Mouse (Mus musculus) heart, embryonic 16.5 days (tissue): ENCODE results near the gene Lrrc74a. TPM values are rescaled to one million over a fixed set of nuclear protein-coding genes. Genes with fewer than 3 reads are reported as not detected.

ENCODE experiments used
- ATAC-seq: fragments of 200-750 bp; cut with Nextera tagmentation; replicated peaks from 2 replicates; pipeline ENCODE4 v1.8.0; 2017; ENCODE audit warnings: moderate number of reproducible peaks; ENCODE audit not compliant: insufficient read depth, low FRiP score; ENCODE audit errors: extremely low read depth
- H3K27ac ChIP-seq: fragments of 300-500 bp; sonication (generic); 2 replicates; pipeline ENCODE4 v1.5.1; 2014; ENCODE audit warnings: mild to moderate bottlenecking, low read length, control low read depth, moderate library complexity
- H3K27me3 ChIP-seq: fragments of 300-500 bp; sonication (generic); 2 replicates; pipeline ENCODE4 v1.6.1; 2014; ENCODE audit warnings: low read length, mixed read lengths; ENCODE audit not compliant: control insufficient read depth, insufficient read depth
- H3K36me3 ChIP-seq: fragments of 300-500 bp; sonication (generic); 2 replicates; pipeline ENCODE4 v1.6.1; 2014; ENCODE audit not compliant: control insufficient read depth, insufficient read depth
- H3K4me1 ChIP-seq: fragments of 300-500 bp; sonication (generic); 2 replicates; pipeline ENCODE4 v1.6.1; 2014; ENCODE audit warnings: low read length, mixed read lengths; ENCODE audit not compliant: control insufficient read depth, insufficient read depth
- H3K4me2 ChIP-seq: fragments of 300-500 bp; sonication (generic); 2 replicates; pipeline ENCODE4 v1.6.1; 2014; ENCODE audit warnings: low read depth, mild to moderate bottlenecking, control low read depth, low read length
- H3K4me3 ChIP-seq: fragments of 300-500 bp; sonication (generic); 2 replicates; pipeline ENCODE4 v1.5.1; 2014; ENCODE audit warnings: mild to moderate bottlenecking, control low read depth, low read length
- H3K9ac ChIP-seq: fragments of 300-500 bp; sonication (generic); 2 replicates; pipeline ENCODE4 v1.6.1; 2014; ENCODE audit warnings: low read length, control low read depth
- H3K9me3 ChIP-seq: fragments of 300-500 bp; sonication (generic); replicated peaks from 2 replicates; pipeline ENCODE4 v1.6.1; 2016; ENCODE audit warnings: low read length; ENCODE audit not compliant: control insufficient read depth
- WGBS: fragments of 180-500 bp; shearing (Covaris S2); extraction: QIAGEN DNeasy Blood & Tissue Kit; methylation state at CpG from one replicate; pipeline ENCODE4 v1.1.7; 2014; 5-methylcytosine and 5-hydroxymethylcytosine counted together
- polyA plus RNA-seq: library from polyadenylated mRNA; unstranded; fragments of >200 nt; fragmentation: Nextera tagmentation; extraction: Ambion mirVana; gene quantifications from 2 replicates; pipeline ENCODE4 v1.2.1, GENCODE M21; 2015

Gene Lrrc74a
- polyA plus RNA-seq, 1 experiment from 2014 or later: not detected

GRCm38 (mm10) chr12:86726120-86726640 lies 8.0 kb upstream of the Lrrc74a start, which contains the start of gene Angel1:
Gene Angel1, minus strand, starts transcription at chr12:86726460.
- Histone ChIP-seq H3K4me3 (peak within 1 kb of the TSS; percentile 72), H3K27ac (peak within 1 kb of the TSS; percentile 58), H3K36me3 (no peaks in the 10 kb centered on the region), H3K4me1 (peaks cover 16% of the 10 kb centered on the region), H3K4me2 (peak within 1 kb of the TSS; percentile 61), H3K9ac (peak within 1 kb of the TSS; percentile 77), H3K9me3 (no peaks in the 10 kb centered on the region), H3K27me3 (no peaks in the 10 kb centered on the region)
- ATAC-seq: peak; percentile 100
- WGBS: under 1% methylated on average over 44 of the region's 44 CpGs

- H3K27me3 ChIP-seq: no peaks in the 10 kb centered on the region
- no peak overlapping the region for H3K27ac ChIP-seq
- H3K36me3 ChIP-seq: no peaks in the 10 kb centered on the region
- no peak overlapping the region for H3K4me3 ChIP-seq
- 64% methylated on average over 13 of the region's 13 CpGs for WGBS
- 0 out of 2 replicates have a peak, but pooled peaks cover 7% of the 10 kb centered on the region for H3K9me3 ChIP-seq
- no peak for ATAC-seq
- H3K4me2 ChIP-seq: no peak overlapping the region
- no peaks in the 10 kb centered on the region for H3K4me1 ChIP-seq
- H3K9ac ChIP-seq: no peak overlapping the region
Measured at GRCm38 (mm10) chr12:86761036-86761435, 26.9 kb downstream of the Lrrc74a start.

- no peak overlapping the region for H3K9ac ChIP-seq
- ATAC-seq: no peak
- H3K9me3 ChIP-seq: 0 out of 2 replicates have a peak, but pooled peaks cover 7% of the 10 kb centered on the region
- H3K4me3 ChIP-seq: no peak overlapping the region
- H3K4me2 ChIP-seq: no peak overlapping the region
- no peaks in the 10 kb centered on the region for H3K36me3 ChIP-seq
- H3K27ac ChIP-seq: no peak overlapping the region
- WGBS: 54% methylated on average over 6 of the region's 6 CpGs
- no peaks in the 10 kb centered on the region for H3K27me3 ChIP-seq
- peaks cover 3% of the 10 kb centered on the region; the same call in 1 of the 2 replicates for H3K4me1 ChIP-seq
Measured at GRCm38 (mm10) chr12:86764060-86764459, 29.9 kb downstream of the Lrrc74a start.

- no peak overlapping the region for H3K4me3 ChIP-seq
- no peak overlapping the region for H3K4me2 ChIP-seq
- no peak overlapping the region for H3K9ac ChIP-seq
- no peaks in the 10 kb centered on the region for H3K9me3 ChIP-seq
- H3K4me1 ChIP-seq: peaks cover 20% of the 10 kb centered on the region
- H3K27ac ChIP-seq: no peak overlapping the region
- ATAC-seq: no peak
- H3K36me3 ChIP-seq: no peaks in the 10 kb centered on the region
- WGBS: 82% methylated on average over 8 of the region's 8 CpGs
- no peaks in the 10 kb centered on the region for H3K27me3 ChIP-seq
Measured at GRCm38 (mm10) chr12:86766467-86766866, 32.3 kb downstream of the Lrrc74a start.

- Histone ChIP-seq H3K4me3 (no peak overlapping the region), H3K9ac (peak overlapping the region; percentile 29; the same call in 1 of the 2 replicates), H3K27me3 (no peaks in the 10 kb centered on the region), H3K27ac (no peak overlapping the region), H3K4me2 (no peak overlapping the region), H3K4me1 (peaks cover 25% of the 10 kb centered on the region), H3K9me3 (no peaks in the 10 kb centered on the region), H3K36me3 (no peaks in the 10 kb centered on the region)
- 38% methylated on average over 20 of the region's 20 CpGs for WGBS
- no peak for ATAC-seq
Measured at GRCm38 (mm10) chr12:86767868-86768631, 33.9 kb downstream of the Lrrc74a start.

GRCm38 (mm10) chr12:86768986-86769580 lies 34.9 kb downstream of the Lrrc74a start:
- 37% methylated on average over 4 of the region's 4 CpGs for WGBS
- no peak for ATAC-seq
- no peaks in the 10 kb centered on the region for H3K9me3 ChIP-seq

GRCm38 (mm10) chr12:86769819-86770218 lies 35.6 kb downstream of the Lrrc74a start:
- ATAC-seq: no peak

More at GRCm38 (mm10) chr12:86768986-86769580, 34.9 kb downstream of the Lrrc74a start:
- Histone ChIP-seq H3K9ac (no peak overlapping the region), H3K4me3 (no peak overlapping the region), H3K4me2 (no peak overlapping the region), H3K27ac (no peak overlapping the region), H3K36me3 (no peaks in the 10 kb centered on the region), H3K4me1 (peaks cover 25% of the 10 kb centered on the region), H3K27me3 (no peaks in the 10 kb centered on the region)

GRCm38 (mm10) chr12:86770261-86770670 lies 36.1 kb downstream of the Lrrc74a start:
- Histone ChIP-seq H3K4me1 (peaks cover 27% of the 10 kb centered on the region), H3K27me3 (no peaks in the 10 kb centered on the region), H3K9ac (peak overlapping the region; percentile 17; the same call in 1 of the 2 replicates), H3K4me3 (no peak overlapping the region), H3K9me3 (no peaks in the 10 kb centered on the region), H3K36me3 (no peaks in the 10 kb centered on the region), H3K27ac (peak overlapping the region; percentile 79), H3K4me2 (no peak overlapping the region)
- 8% methylated on average over 4 of the region's 4 CpGs for WGBS
- peak; percentile 74 for ATAC-seq

More at GRCm38 (mm10) chr12:86769819-86770218, 35.6 kb downstream of the Lrrc74a start:
- Histone ChIP-seq H3K4me1 (peaks cover 25% of the 10 kb centered on the region), H3K27me3 (no peaks in the 10 kb centered on the region), H3K4me2 (no peak overlapping the region), H3K9ac (peak overlapping the region; percentile 17; the same call in 1 of the 2 replicates), H3K27ac (peak overlapping the region; percentile 79), H3K36me3 (no peaks in the 10 kb centered on the region), H3K4me3 (no peak overlapping the region), H3K9me3 (no peaks in the 10 kb centered on the region)

GRCm38 (mm10) chr12:86770927-86771326 lies 36.8 kb downstream of the Lrrc74a start:
- 34% methylated on average over 3 of the region's 3 CpGs for WGBS
- H3K9me3 ChIP-seq: no peaks in the 10 kb centered on the region
- ATAC-seq: no peak
- no peak overlapping the region for H3K27ac ChIP-seq
- H3K4me3 ChIP-seq: no peak overlapping the region
- no peaks in the 10 kb centered on the region for H3K36me3 ChIP-seq
- H3K27me3 ChIP-seq: no peaks in the 10 kb centered on the region
- H3K4me2 ChIP-seq: no peak overlapping the region
- H3K9ac ChIP-seq: no peak overlapping the region
- peaks cover 33% of the 10 kb centered on the region for H3K4me1 ChIP-seq
